Mouse (Mus musculus): ENCODE data around the gene Pabpc5. TPM values are rescaled to one million over a fixed set of nuclear protein-coding genes. Genes with fewer than 3 reads are reported as not detected.
A peak's percentile ranks its signal among the peaks of the same experiment; 100 is the strongest.

Gene Pabpc5
- polyA plus RNA-seq (2014; fragmentation: Nextera tagmentation; extraction: Ambion mirVana) = 0.35 and 0.39 TPM in 2 replicates

DNA sequence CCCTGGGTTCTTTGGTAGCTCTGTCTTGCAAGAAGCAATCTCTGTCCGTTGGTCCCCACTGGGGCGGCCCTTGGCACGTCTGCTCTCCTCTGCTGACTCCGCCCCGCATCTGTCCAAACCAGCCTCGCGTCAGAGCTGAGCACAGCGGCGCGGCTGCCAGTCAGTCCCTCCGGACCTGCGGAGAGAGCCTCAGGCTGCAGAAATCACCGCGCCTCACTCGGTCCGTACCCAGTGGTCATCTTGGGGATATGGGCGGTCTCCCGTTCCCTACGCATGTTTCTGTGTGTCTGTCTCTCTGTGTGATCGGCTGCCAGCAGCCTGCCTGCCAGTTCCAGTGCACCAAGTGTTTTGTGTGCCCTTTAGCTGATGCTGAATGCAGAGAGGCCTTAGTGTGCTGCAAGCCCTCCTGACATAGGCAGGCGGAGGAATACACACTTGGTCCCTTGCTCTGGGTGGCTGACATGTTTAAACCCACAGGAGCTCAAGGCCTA, at the start of gene Pabpc5:
TSS of gene Pabpc5 (plus strand) at position 116 of the 491 bp plus-strand sequence.
- 9% methylated on average over 21 of the region's 21 CpGs for WGBS (ENCODE audit: insufficient replicate concordance)
- Histone ChIP-seq H3K9ac (ENCODE audit: low read depth, low read length) (peak within 1 kb of the TSS; percentile 60; the same call in 1 of the 2 replicates), H3K27ac (ENCODE audit: low read depth, low read length) (no peak within 1 kb of the TSS)

DNA sequence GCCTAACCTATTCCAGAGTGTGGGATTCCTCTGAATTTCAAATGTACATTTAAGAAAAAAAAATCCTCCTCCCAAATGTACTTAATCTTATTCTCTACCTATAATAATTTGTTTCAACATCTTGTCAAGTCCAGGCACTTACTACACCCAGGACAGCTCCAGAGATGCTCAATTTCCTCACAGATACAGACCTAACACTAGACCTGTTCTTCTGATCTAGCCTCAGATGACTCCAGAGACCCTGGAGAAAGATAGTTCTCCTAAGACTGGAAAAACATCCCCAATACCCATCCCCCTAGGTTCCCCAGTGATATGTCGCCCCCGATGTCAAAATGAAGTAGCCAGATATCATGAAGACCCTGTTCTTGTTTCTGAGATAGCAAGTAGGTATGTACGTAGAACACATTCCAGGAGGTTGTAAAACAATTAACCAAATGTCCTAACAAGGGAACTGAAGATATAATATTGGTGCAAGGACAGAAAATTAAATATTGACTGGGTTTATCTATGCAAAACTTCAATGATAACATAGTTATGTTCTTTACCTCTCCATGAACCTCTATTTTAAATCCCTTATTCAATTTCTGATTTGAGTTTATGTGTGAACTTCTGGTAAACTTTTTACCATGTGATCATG, 39.9 kb upstream of the Pabpc5 start:
- no peak for ATAC-seq (replicated peaks; ENCODE audit: insufficient number of reproducible peaks, low FRiP score, low TSS enrichment)
- Histone ChIP-seq H3K27ac (ENCODE audit: low read depth, low read length) (no peak overlapping the region), H3K9me3 (replicated peaks; ENCODE audit: control insufficient read depth, low read length) (no peaks in the 10 kb centered on the region), H3K4me2 (no peak overlapping the region), H3K4me3 (ENCODE audit: low read depth, low read length) (no peak overlapping the region), H3K27me3 (ENCODE audit: control insufficient read depth, insufficient read depth, low read length) (no peaks in the 10 kb centered on the region), H3K36me3 (ENCODE audit: control insufficient read depth, insufficient read depth, low read length) (no peaks in the 10 kb centered on the region), H3K9ac (ENCODE audit: low read depth, low read length) (no peak overlapping the region), H3K4me1 (ENCODE audit: control insufficient read depth, insufficient read depth, low read length) (no peaks in the 10 kb centered on the region)
- 79% methylated on average over 3 of the region's 3 CpGs for WGBS (ENCODE audit: insufficient replicate concordance)

More for the DNA sequence above, at the start of gene Pabpc5:
- peak within 1 kb of the TSS; percentile 52 for H3K4me2 ChIP-seq
- H3K9me3 ChIP-seq (replicated peaks; ENCODE audit: control insufficient read depth, low read length) = no peaks in the 10 kb centered on the region
- H3K4me3 ChIP-seq (ENCODE audit: low read depth, low read length) = peak within 1 kb of the TSS; percentile 40
- peak; percentile 80; the same call in 1 of the 2 replicates for ATAC-seq (replicated peaks; ENCODE audit: insufficient number of reproducible peaks, low FRiP score, low TSS enrichment)
- no peaks in the 10 kb centered on the region for H3K4me1 ChIP-seq (ENCODE audit: control insufficient read depth, insufficient read depth, low read length)
- H3K36me3 ChIP-seq (ENCODE audit: control insufficient read depth, insufficient read depth, low read length) = no peaks in the 10 kb centered on the region
- H3K27me3 ChIP-seq (ENCODE audit: control insufficient read depth, insufficient read depth, low read length) = no peaks in the 10 kb centered on the region

DNA sequence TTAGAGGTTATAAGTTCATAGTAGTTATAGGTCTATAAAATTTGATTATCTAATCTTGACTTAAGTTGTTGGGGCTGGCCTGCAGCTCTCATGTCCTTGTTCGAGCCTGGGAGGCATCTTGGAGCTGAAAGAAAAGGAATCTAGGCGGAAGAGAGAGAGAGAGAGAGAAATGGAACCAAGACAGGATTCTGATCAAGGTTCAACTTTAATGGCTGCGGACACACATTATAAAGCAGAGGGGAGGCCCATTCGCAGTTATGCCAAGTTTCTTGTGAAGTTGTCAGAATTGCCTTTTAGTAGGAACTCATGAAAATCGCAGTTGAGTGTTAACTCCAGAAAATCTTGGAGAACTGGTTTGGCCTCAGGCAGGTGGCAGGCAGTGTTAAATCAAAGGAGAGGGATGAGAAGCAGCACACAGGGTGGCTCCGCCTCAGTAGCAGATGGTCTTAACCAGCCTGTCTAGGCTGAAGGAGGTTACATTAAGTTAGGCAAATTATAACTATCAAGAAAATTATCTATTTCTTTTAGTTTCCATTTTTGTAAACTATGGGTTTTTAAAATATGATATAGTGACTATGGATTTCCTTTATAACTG, 38.6 kb upstream of the Pabpc5 start:
- 69% methylated on average over 6 of the region's 6 CpGs for whole genome bisulfite sequencing (ENCODE audit: insufficient replicate concordance)
- Histone ChIP-seq H3K27me3 (ENCODE audit: control insufficient read depth, insufficient read depth, low read length) (no peaks in the 10 kb centered on the region), H3K4me2 (no peak overlapping the region), H3K27ac (ENCODE audit: low read depth, low read length) (no peak overlapping the region), H3K36me3 (ENCODE audit: control insufficient read depth, insufficient read depth, low read length) (no peaks in the 10 kb centered on the region), H3K4me1 (ENCODE audit: control insufficient read depth, insufficient read depth, low read length) (no peaks in the 10 kb centered on the region), H3K4me3 (ENCODE audit: low read depth, low read length) (no peak overlapping the region), H3K9me3 (replicated peaks; ENCODE audit: control insufficient read depth, low read length) (no peaks in the 10 kb centered on the region), H3K9ac (ENCODE audit: low read depth, low read length) (no peak overlapping the region)
- no peak for ATAC-seq (replicated peaks; ENCODE audit: insufficient number of reproducible peaks, low FRiP score, low TSS enrichment)

DNA sequence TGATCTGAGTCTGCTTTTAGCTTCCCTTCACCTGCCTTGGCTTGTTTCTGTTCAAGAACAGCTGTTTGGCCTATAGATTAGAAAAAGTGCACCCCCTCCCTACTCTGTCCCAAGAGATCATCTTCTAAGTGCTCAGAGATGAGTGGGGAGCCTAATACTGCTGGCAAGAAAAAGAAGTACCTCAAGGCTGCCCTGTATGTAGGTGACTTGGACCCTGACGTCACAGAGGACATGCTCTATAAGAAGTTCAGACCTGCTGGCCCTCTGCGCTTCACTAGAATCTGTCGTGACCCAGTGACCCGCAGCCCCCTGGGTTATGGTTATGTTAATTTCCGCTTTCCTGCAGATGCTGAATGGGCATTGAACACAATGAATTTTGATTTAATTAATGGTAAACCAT, 856 bp downstream of the Pabpc5 start:
- Histone ChIP-seq H3K9ac (ENCODE audit: low read depth, low read length) (no peak overlapping the region), H3K4me1 (ENCODE audit: control insufficient read depth, insufficient read depth, low read length) (no peaks in the 10 kb centered on the region), H3K27me3 (ENCODE audit: control insufficient read depth, insufficient read depth, low read length) (no peaks in the 10 kb centered on the region), H3K36me3 (ENCODE audit: control insufficient read depth, insufficient read depth, low read length) (no peaks in the 10 kb centered on the region), H3K27ac (ENCODE audit: low read depth, low read length) (no peak overlapping the region), H3K4me3 (ENCODE audit: low read depth, low read length) (no peak overlapping the region), H3K4me2 (no peak overlapping the region), H3K9me3 (replicated peaks; ENCODE audit: control insufficient read depth, low read length) (no peaks in the 10 kb centered on the region)
- ATAC-seq (replicated peaks; ENCODE audit: insufficient number of reproducible peaks, low FRiP score, low TSS enrichment) = no peak
- WGBS (ENCODE audit: insufficient replicate concordance) = 85% methylated on average over 5 of the region's 5 CpGs
